Mouse (Mus musculus) stomach, postnatal 0 days (tissue): ENCODE measurements at regions not wholly inside any gene's neighbourhood (a gene's known extent, or its start where the extent isn't known, plus 50 kb on each side); places are given as distances from the start of the nearest gene placed in this dataset.

ENCODE experiments used
- ATAC-seq: fragments of 200-750 bp; cut with Nextera tagmentation; 2 replicates; pipeline ENCODE4 v1.8.0; 2017; ENCODE audit not compliant: low FRiP score, low TSS enrichment
- DNase-seq: peaks from one replicate; pipeline ENCODE4 v3.0.0-alpha.2; 2016; ENCODE audit warnings: low spot score
- H3K27ac ChIP-seq: fragments of 300-500 bp; sonication (generic); replicated peaks from 2 replicates; pipeline ENCODE4 v1.5.1; 2014; ENCODE audit warnings: mild to moderate bottlenecking, control low read depth
- H3K27me3 ChIP-seq: fragments of 300-500 bp; sonication (generic); 2 replicates; pipeline ENCODE4 v1.6.1; 2014; ENCODE audit warnings: low read length; ENCODE audit not compliant: control insufficient read depth, insufficient read depth
- H3K36me3 ChIP-seq: fragments of 300-500 bp; sonication (generic); 2 replicates; pipeline ENCODE4 v1.6.1; 2014; ENCODE audit warnings: low read length, mixed read lengths; ENCODE audit not compliant: control insufficient read depth, insufficient read depth
- H3K4me1 ChIP-seq: fragments of 300-500 bp; sonication (generic); replicated peaks from 2 replicates; pipeline ENCODE4 v1.6.1; 2014; ENCODE audit warnings: antibody characterized with exemption; ENCODE audit not compliant: control insufficient read depth, insufficient read depth
- H3K4me2 ChIP-seq: fragments of 300-500 bp; sonication (generic); replicated peaks from 2 replicates; pipeline ENCODE4 v1.6.1; 2014; ENCODE audit warnings: low read depth, mild to moderate bottlenecking, control low read depth, moderate library complexity
- H3K4me3 ChIP-seq: fragments of 300-500 bp; sonication (generic); 2 replicates; pipeline ENCODE4 v1.5.1; 2014; ENCODE audit warnings: low read depth, low read length, control low read depth
- H3K9ac ChIP-seq: fragments of 300-500 bp; sonication (generic); 2 replicates; pipeline ENCODE4 v1.6.1; 2014; ENCODE audit warnings: mild to moderate bottlenecking, low read length, control low read depth, mixed read lengths
- H3K9me3 ChIP-seq: fragments of 300-500 bp; sonication (generic); 2 replicates; pipeline ENCODE4 v1.6.1; 2016; ENCODE audit warnings: low read length; ENCODE audit not compliant: control insufficient read depth
- CTCF ChIP-seq: IDR thresholded peaks from 2 replicates; pipeline ENCODE4 v1.5.1; 2016; ENCODE audit warnings: antibody characterized with exemption, low read depth, mild to moderate bottlenecking, moderate library complexity
- EP300 ChIP-seq: optimal IDR thresholded peaks from 2 replicates; pipeline ENCODE3; 2016; ENCODE audit warnings: antibody characterized with exemption
- WGBS: fragments of 180-500 bp; shearing (Covaris S2); extraction: QIAGEN DNeasy Blood & Tissue Kit; methylation state at CpG from one replicate; pipeline ENCODE4 v1.1.7; 2014; 5-methylcytosine and 5-hydroxymethylcytosine counted together

DNA sequence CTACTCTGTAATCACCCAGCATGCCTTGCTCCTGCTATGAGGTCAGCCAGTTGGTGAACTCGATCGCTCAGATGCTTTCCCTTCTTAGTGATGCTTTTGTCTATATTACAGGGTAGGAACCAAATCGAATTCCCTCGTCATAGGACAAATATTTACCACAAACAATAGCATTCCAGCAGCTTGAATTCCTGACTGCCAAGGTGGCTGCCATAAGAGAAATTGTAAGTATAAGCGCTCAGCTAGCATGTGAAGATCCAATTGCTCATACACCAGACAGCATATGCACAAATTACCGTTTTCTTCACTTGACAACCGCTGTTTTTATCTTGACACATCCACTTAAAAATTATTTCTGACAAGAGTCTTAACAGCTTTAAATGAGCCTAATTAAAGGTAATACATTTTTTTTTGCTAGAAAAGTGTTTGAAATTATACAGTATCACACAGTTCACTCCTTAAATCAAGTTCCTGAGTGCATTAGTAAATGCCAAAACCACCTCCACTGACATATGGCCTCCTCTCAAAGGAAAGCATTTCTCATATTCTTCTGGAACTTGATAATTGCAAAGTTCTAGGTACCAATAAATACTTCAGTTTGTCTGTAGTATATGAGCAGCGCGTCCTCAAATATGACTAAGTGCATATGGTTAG is 513.2 kb upstream of the Adamts9 start:
- H3K4me3 ChIP-seq: no peak overlapping the region
- no peaks in the 10 kb centered on the region for H3K9me3 ChIP-seq
- H3K9ac ChIP-seq: no peak overlapping the region
- TF ChIP-seq EP300: no peak
- TF ChIP-seq CTCF: no peak
- no peaks in the 10 kb centered on the region for H3K27me3 ChIP-seq
- ATAC-seq (no peak), DNase-seq (no peak)
- H3K36me3 ChIP-seq: no peaks in the 10 kb centered on the region
- H3K4me1 ChIP-seq: no peaks in the 10 kb centered on the region
- 71% methylated on average over 9 of the region's 9 CpGs for WGBS
- no peak overlapping the region for H3K4me2 ChIP-seq
- H3K27ac ChIP-seq: no peak overlapping the region

DNA sequence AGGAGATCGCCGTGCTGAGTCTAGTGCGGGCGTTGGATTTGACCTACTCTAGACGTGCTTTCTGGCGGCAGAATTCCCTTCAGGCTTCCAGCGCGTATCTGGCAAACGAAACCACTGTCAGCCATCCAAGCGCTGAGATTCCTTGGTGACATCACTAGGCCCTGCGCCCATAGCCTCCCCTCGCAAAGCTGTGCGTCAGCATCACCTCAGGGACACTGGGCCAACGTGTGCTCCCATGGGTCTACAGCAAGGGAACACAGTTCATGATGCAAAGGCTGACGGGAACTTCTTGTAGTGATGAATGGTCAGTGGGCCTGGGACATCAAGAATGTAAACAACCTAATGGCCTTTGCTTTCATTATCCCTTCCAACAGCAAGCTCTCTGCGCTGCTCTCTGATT is 502.3 kb upstream of the Adamts9 start:
- Histone ChIP-seq H3K36me3 (no peaks in the 10 kb centered on the region), H3K4me3 (no peak overlapping the region), H3K27me3 (no peaks in the 10 kb centered on the region), H3K9ac (no peak overlapping the region), H3K27ac (peak overlapping the region; percentile 53; the same call in 1 of the 2 replicates), H3K4me1 (no peaks in the 10 kb centered on the region), H3K4me2 (peak overlapping the region; percentile 26; the same call in 1 of the 2 replicates), H3K9me3 (no peaks in the 10 kb centered on the region)
- 38% methylated on average over 16 of the region's 16 CpGs for WGBS
- DNase-seq (peak; percentile 43), ATAC-seq (peak; percentile 91)
- TF ChIP-seq CTCF (no peak), EP300 (peak; percentile 60)

DNA sequence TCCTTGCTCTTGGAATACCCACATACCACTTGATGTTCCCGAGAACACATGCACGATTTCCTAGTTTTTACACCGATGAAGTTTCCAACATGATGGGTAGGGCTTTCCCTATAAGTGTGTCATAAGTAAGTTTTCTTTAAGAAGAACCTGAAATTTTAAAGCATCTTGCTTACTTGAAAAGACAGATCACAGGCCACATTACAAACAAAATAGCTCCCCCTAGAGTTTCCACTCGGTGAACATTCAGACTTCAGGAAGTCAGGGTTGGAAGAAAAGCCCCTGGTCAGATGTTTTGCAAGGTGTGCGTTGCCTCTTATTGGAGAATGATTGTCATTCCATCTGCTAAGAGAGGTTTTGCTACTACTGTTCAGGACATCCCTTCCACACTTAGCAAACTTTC is 501.8 kb upstream of the Adamts9 start:
- H3K9me3 ChIP-seq: no peaks in the 10 kb centered on the region
- no peak for TF ChIP-seq EP300
- peak; percentile 76 for TF ChIP-seq CTCF
- no peak overlapping the region for H3K9ac ChIP-seq
- no peaks in the 10 kb centered on the region for H3K36me3 ChIP-seq
- peak overlapping the region; percentile 26; the same call in 1 of the 2 replicates for H3K4me2 ChIP-seq
- no peak for DNase-seq
- ATAC-seq: no peak; the same call in 1 of the 2 replicates
- H3K4me3 ChIP-seq: no peak overlapping the region
- H3K4me1 ChIP-seq: no peaks in the 10 kb centered on the region
- no peaks in the 10 kb centered on the region for H3K27me3 ChIP-seq
- peak overlapping the region; percentile 53; the same call in 1 of the 2 replicates for H3K27ac ChIP-seq
- WGBS: 52% methylated on average over 5 of the region's 5 CpGs

DNA sequence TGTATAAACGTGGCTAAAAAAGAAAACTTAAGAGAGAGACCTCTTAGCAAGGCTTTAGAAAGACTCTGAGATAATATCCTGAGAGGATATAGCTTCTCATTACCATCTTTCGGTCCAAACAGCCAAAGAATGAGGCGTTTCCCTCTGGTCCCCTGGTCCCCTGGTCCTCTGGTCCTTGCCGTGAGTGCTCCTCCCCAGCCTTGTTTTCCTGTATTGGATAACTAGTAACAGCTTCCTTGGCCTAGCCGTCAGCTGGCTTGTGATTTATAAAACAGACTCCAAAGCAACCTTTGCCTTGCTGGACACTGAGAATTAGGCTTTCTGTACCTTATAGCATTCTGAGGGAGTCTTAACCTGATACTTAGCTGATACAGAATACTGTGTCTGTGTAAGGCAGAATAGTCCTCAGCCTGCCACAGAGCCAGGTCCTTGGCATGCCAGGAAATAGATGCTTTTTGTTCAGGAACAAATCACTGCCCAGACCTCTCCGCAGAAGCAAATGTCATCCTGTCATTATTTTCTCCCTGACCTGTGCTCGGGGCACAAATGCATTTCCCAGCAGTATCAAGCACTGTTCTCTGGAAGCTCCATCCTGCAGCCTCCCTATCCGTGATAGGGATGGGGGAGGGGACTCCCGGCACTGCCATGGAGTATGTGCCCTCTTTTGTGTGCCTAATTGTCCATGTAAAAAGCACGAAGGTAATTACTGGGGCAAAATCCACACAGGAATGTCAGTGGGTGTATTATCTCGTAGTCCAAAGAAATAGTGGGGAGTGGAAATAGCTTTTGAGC is 500.7 kb upstream of the Adamts9 start:
- H3K27me3 ChIP-seq: no peaks in the 10 kb centered on the region
- TF ChIP-seq CTCF (no peak), EP300 (no peak)
- ATAC-seq: no peak
- H3K36me3 ChIP-seq: no peaks in the 10 kb centered on the region
- no peak overlapping the region for H3K9ac ChIP-seq
- DNase-seq: no peak
- H3K4me2 ChIP-seq: no peak overlapping the region
- H3K9me3 ChIP-seq: no peaks in the 10 kb centered on the region
- H3K27ac ChIP-seq: no peak overlapping the region
- H3K4me3 ChIP-seq: no peak overlapping the region
- WGBS: 45% methylated on average over 11 of the region's 11 CpGs
- no peaks in the 10 kb centered on the region for H3K4me1 ChIP-seq

DNA sequence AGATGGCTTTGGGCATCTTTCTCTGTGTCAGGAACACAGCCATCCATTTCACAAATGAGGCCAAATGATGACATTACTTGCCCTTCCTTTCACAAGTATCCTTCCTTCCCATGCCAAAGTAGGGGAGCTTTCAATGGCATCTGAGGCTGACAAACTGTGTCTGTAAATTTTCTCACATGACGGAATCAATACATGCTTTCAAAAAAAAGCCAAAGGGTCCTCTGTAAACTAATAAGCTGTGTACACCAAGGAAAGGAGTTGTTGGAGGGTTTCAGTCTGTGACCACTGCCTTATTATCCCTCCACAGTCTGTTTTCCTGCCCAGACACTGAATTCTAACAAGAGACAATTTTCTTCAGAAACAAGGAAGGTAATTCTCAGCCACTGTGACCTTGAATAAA is 490.2 kb upstream of the Adamts9 start:
- no peak for ATAC-seq
- no peak overlapping the region for H3K4me3 ChIP-seq
- no peak for TF ChIP-seq EP300
- TF ChIP-seq CTCF: no peak
- 90% methylated on average over 1 of the region's 1 CpGs for WGBS
- H3K4me2 ChIP-seq: no peak overlapping the region
- no peaks in the 10 kb centered on the region for H3K27me3 ChIP-seq
- DNase-seq: no peak
- no peak overlapping the region for H3K9ac ChIP-seq
- H3K4me1 ChIP-seq: no peaks in the 10 kb centered on the region
- no peaks in the 10 kb centered on the region for H3K36me3 ChIP-seq
- no peak overlapping the region for H3K27ac ChIP-seq
- H3K9me3 ChIP-seq: no peaks in the 10 kb centered on the region

DNA sequence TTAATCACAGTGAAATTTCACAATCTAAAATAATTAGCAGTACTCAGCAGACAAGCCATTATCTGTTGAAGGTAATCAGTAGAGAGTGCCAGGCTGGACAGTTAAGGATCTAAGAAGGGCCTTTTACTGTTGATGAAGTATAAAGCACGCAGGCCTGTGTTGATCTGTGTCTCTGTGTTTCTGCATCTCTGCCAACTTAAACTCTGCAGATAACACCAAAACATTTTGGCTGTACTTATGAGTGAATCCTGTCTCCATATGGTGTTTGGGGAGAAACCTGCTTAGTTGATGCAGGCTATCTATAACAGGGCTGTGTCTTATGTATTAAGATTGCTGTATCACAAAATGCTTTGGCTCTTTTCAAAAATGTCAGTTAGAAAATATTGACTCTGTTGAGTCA is 482.8 kb upstream of the Adamts9 start:
- Histone ChIP-seq H3K4me2 (no peak overlapping the region), H3K9ac (no peak overlapping the region), H3K4me1 (no peaks in the 10 kb centered on the region), H3K9me3 (no peaks in the 10 kb centered on the region), H3K36me3 (no peaks in the 10 kb centered on the region), H3K27me3 (no peaks in the 10 kb centered on the region), H3K4me3 (no peak overlapping the region), H3K27ac (no peak overlapping the region)
- WGBS: 66% methylated on average over 1 of the region's 1 CpGs
- TF ChIP-seq EP300 (no peak), CTCF (no peak)
- no peak for ATAC-seq
- no peak for DNase-seq
